Comparison of ENCODE assay signal across 8 mouse cellular contexts in the genomic region with DNA sequence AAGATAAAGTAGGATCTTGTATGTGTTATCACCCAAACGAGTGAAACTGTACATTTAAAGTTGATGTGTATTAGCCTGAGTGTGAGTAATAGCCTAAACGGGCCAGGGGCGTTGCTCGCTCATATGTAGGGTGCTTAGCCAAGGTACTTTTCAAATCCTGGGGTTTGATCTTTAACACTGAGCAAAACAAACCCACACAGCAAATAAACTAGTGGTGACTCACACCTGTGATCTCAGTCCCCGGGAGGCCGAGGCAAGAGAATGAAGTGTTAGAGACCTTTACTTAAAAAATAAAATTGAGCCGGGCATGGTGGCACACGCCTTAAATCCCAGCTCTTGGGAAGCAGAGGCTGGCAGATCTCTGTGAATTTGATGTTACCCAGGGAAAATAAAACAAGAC. TPM values are rescaled to one million over a fixed set of nuclear protein-coding genes. Genes with fewer than 3 reads are reported as not detected.
DNase-seq lines count a peak whose midpoint lies in the region; ATAC-seq lines count a peak whose summit lies in the region.

No protein-coding gene starts in this region.

- peaks cover 4% of the 10 kb centered on the region; the same call in 1 of the 2 replicates for H3K36me3 ChIP-seq in heart, embryonic 11.5 days (ENCODE audit: control insufficient read depth, insufficient read depth, low read length)
- peaks cover 19% of the 10 kb centered on the region for H3K36me3 ChIP-seq in forebrain, embryonic 15.5 days
- no peaks in the 10 kb centered on the region; the same call in 1 of the 2 replicates for H3K36me3 ChIP-seq in liver, embryonic 16.5 days (ENCODE audit: control insufficient read depth, insufficient read depth)

- intact Hi-C loops in heart, postnatal 36 days (cut with DNase I): loop anchor here (1.0 to 5.0 kb wide), 2 partner anchors 42 to 191 kb away; no protein-coding TSS in a partner anchor
- intact Hi-C loops in left cerebral cortex, postnatal 36 days (cut with DNase I): loop anchor here (1.0 kb wide), 1 partner anchor 42 kb away; no protein-coding TSS in a partner anchor

- no peak for DNase-seq in heart, postnatal 36 days
- no peak for DNase-seq in embryo, embryonic 11 days
- no peak for DNase-seq in left cerebral cortex, postnatal 36 days (ENCODE audit: low spot score in 2 of 2)
- no peak for DNase-seq in retina, postnatal 1 day

- peaks cover 4% of the 10 kb centered on the region; the same call in 1 of the 2 replicates for H3K4me1 ChIP-seq in heart, embryonic 11.5 days (ENCODE audit: control insufficient read depth, insufficient read depth, low read length)
- peaks cover 17% of the 10 kb centered on the region for H3K4me1 ChIP-seq in forebrain, embryonic 15.5 days
- H3K4me1 ChIP-seq in liver, embryonic 16.5 days (ENCODE audit: control insufficient read depth, low read depth, low read length): peaks cover 12% of the 10 kb centered on the region

- H3K9ac ChIP-seq in heart, embryonic 11.5 days (ENCODE audit: low read depth, low read length): no peak overlapping the region
- H3K9ac ChIP-seq in forebrain, embryonic 15.5 days (replicated peaks): peak overlapping the region; percentile 54
- peak overlapping the region; percentile 47; the same call in 1 of the 2 replicates for H3K9ac ChIP-seq in liver, embryonic 16.5 days (ENCODE audit: low read depth, low read length)

- no peak for ATAC-seq in heart, embryonic 11.5 days (replicated peaks; ENCODE audit: insufficient number of reproducible peaks, low FRiP score, low TSS enrichment)
- ATAC-seq in CD4-positive, CD25-positive, alpha-beta regulatory T cell, adult 4 months: peak; percentile 73
- ATAC-seq in forebrain, embryonic 15.5 days (replicated peaks): peak; percentile 28
- no peak for ATAC-seq in liver, embryonic 16.5 days (ENCODE audit: low read depth)

- H3K27me3 ChIP-seq in heart, embryonic 11.5 days (ENCODE audit: control insufficient read depth, insufficient read depth, low read length): no peaks in the 10 kb centered on the region
- no peaks in the 10 kb centered on the region for H3K27me3 ChIP-seq in forebrain, embryonic 15.5 days
- H3K27me3 ChIP-seq in liver, embryonic 16.5 days (ENCODE audit: control insufficient read depth, insufficient read depth, low read depth, low read length): no peaks in the 10 kb centered on the region

- H3K4me3 ChIP-seq in heart, embryonic 11.5 days (ENCODE audit: low read depth, low read length): no peak overlapping the region
- H3K4me3 ChIP-seq in forebrain, embryonic 15.5 days: peak overlapping the region; percentile 86; the same call in 1 of the 2 replicates
- H3K4me3 ChIP-seq in liver, embryonic 16.5 days (ENCODE audit: low read depth, low read length): no peak overlapping the region; the same call in 1 of the 2 replicates

- H3K4me2 ChIP-seq in heart, embryonic 11.5 days: peak overlapping the region; percentile 66
- H3K4me2 ChIP-seq in forebrain, embryonic 15.5 days (replicated peaks): peak overlapping the region; percentile 51
- H3K4me2 ChIP-seq in liver, embryonic 16.5 days (ENCODE audit: low read depth, low read length): peak overlapping the region; percentile 68

- H3K9me3 ChIP-seq in heart, embryonic 11.5 days (replicated peaks; ENCODE audit: control insufficient read depth, low read length): no peaks in the 10 kb centered on the region
- no peaks in the 10 kb centered on the region for H3K9me3 ChIP-seq in forebrain, embryonic 15.5 days
- no peaks in the 10 kb centered on the region for H3K9me3 ChIP-seq in liver, embryonic 16.5 days (replicated peaks; ENCODE audit: control insufficient read depth, low read length)

- no peak overlapping the region for H3K27ac ChIP-seq in heart, embryonic 11.5 days (ENCODE audit: low read depth, low read length)
- H3K27ac ChIP-seq in forebrain, embryonic 15.5 days (replicated peaks): peak overlapping the region; percentile 73
- H3K27ac ChIP-seq in liver, embryonic 16.5 days (ENCODE audit: low read length): no peak overlapping the region

- WGBS in heart, embryonic 11.5 days (ENCODE audit: insufficient replicate concordance): 80% methylated on average over 8 of the region's 8 CpGs
- WGBS in forebrain, embryonic 15.5 days: 88% methylated on average over 8 of the region's 8 CpGs
- WGBS in liver, embryonic 16.5 days (ENCODE audit: insufficient replicate concordance): 69% methylated on average over 8 of the region's 8 CpGs

RNA-seq across cellular contexts. Expression of gene Diexf, which starts 0.8 kb away (rescaled TPM):
- polyA plus RNA-seq in heart, embryonic 11.5 days (2014; fragmentation: Nextera tagmentation; extraction: Ambion mirVana): 5.6 and 6.9 TPM in 2 replicates
- total RNA-seq in heart, postnatal 36 days (2021): 10 to 100 TPM in 1 of 2 experiments, 1 to 10 TPM in 1; 9.6 to 10.9 TPM
- 1 to 10 TPM; 9.5 to 10.0 TPM for polyA plus RNA-seq in CD4-positive, CD25-positive, alpha-beta regulatory T cell, adult 4 months (2017; shearing (Covaris generic))
- 11.2 and 11.5 TPM in 2 replicates for polyA plus RNA-seq in forebrain, embryonic 15.5 days (2015; fragmentation: Nextera tagmentation; extraction: Ambion mirVana)
- polyA plus RNA-seq in liver, embryonic 16.5 days (2015; fragmentation: Nextera tagmentation; extraction: Ambion mirVana): 2.6 and 3.1 TPM in 2 replicates
- total RNA-seq in left cerebral cortex, postnatal 36 days (2021): 10 to 100 TPM; 14.3 to 20.4 TPM

RNA-seq across cellular contexts. Expression of gene Irf6, which starts 22.1 kb away (rescaled TPM):
- 3.2 and 3.6 TPM in 2 replicates for polyA plus RNA-seq in heart, embryonic 11.5 days (2014; fragmentation: Nextera tagmentation; extraction: Ambion mirVana)
- 1 to 10 TPM; 1.4 to 2.6 TPM for total RNA-seq in heart, postnatal 36 days (2021)
- polyA plus RNA-seq in CD4-positive, CD25-positive, alpha-beta regulatory T cell, adult 4 months (2017; shearing (Covaris generic)): 1 to 10 TPM; 7.3 to 9.3 TPM
- polyA plus RNA-seq in forebrain, embryonic 15.5 days (2015; fragmentation: Nextera tagmentation; extraction: Ambion mirVana): 0.52 and 0.79 TPM in 2 replicates
- 2.9 and 3.8 TPM in 2 replicates for polyA plus RNA-seq in liver, embryonic 16.5 days (2015; fragmentation: Nextera tagmentation; extraction: Ambion mirVana)
- total RNA-seq in left cerebral cortex, postnatal 36 days (2021): 1 to 10 TPM in 1 of 2 experiments, under 1 TPM in 1; 0.99 to 1.7 TPM

RNA-seq across cellular contexts. Expression of gene A130010J15Rik, which starts 37.0 kb away (rescaled TPM):
- polyA plus RNA-seq in heart, embryonic 11.5 days (2014; fragmentation: Nextera tagmentation; extraction: Ambion mirVana): 11.9 and 14.2 TPM in 2 replicates
- 1 to 10 TPM; 3.2 to 4.4 TPM for total RNA-seq in heart, postnatal 36 days (2021)
- polyA plus RNA-seq in CD4-positive, CD25-positive, alpha-beta regulatory T cell, adult 4 months (2017; shearing (Covaris generic)): 10 to 100 TPM; 15.7 to 16.1 TPM
- 14.2 and 15.7 TPM in 2 replicates for polyA plus RNA-seq in forebrain, embryonic 15.5 days (2015; fragmentation: Nextera tagmentation; extraction: Ambion mirVana)
- polyA plus RNA-seq in liver, embryonic 16.5 days (2015; fragmentation: Nextera tagmentation; extraction: Ambion mirVana): 4.0 and 4.1 TPM in 2 replicates
- 1 to 10 TPM; 2.6 to 3.2 TPM for total RNA-seq in left cerebral cortex, postnatal 36 days (2021)

Comparison
In these comparisons a context has a peak if more than half of its experiments do, and no peak if none do; other contexts are left out.
1. ATAC-seq: peak in CD4-positive, CD25-positive, alpha-beta regulatory T cell, adult 4 months (single experiment) and forebrain, embryonic 15.5 days (single experiment); none in heart, embryonic 11.5 days (single experiment) and liver, embryonic 16.5 days (single experiment).
2. Peak in every context shown above with its lines, with median percentiles within 50 percentile points of each other: H3K4me2 ChIP-seq.